Mouse (Mus musculus) CD4-positive helper T cell, adult 2 months (primary cell): ENCODE results near the gene Proz.

Experiments used
- DNase-seq: peaks from one replicate; pipeline ENCODE4 v3.0.0-alpha.2; 2012; ENCODE audit warnings: low read depth, missing footprints, low spot score

Gene Proz

GRCm38 (mm10) chr8:13105908-13106551 lies 45.3 kb downstream of the Proz start:
- DNase-seq: no peak

GRCm38 (mm10) chr8:13107990-13108638 lies 47.4 kb downstream of the Proz start:
- no peak for DNase-seq

- DNase-seq: no peak
Observed at GRCm38 (mm10) chr8:13108967-13109366, 48.3 kb downstream of the Proz start.

GRCm38 (mm10) chr8:13109416-13109960 lies 48.8 kb downstream of the Proz start:
- no peak for DNase-seq

GRCm38 (mm10) chr8:13111917-13112316 lies 51.2 kb downstream of the Proz start:
- DNase-seq: no peak

DNA sequence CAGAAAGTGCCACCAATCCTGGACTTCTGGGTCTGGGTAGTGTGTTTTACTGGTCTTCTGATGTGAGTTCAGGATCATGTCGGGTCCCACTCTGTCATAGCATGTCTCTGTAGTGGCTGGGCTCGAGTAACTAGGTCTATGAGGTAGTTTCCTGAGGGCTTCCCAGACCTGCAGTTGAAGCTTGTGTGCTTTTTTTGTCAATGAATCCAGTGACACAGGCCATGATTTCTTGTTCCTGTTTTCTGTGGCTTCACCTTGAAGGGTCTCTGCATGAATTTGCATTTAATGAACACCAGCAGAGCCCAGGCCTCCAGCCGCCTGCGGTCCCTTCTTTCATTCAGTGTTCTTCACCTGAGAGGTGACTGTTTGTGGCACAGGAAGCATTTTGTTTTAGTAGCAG lies 52.5 kb downstream of the Proz start:
- DNase-seq: no peak

DNA sequence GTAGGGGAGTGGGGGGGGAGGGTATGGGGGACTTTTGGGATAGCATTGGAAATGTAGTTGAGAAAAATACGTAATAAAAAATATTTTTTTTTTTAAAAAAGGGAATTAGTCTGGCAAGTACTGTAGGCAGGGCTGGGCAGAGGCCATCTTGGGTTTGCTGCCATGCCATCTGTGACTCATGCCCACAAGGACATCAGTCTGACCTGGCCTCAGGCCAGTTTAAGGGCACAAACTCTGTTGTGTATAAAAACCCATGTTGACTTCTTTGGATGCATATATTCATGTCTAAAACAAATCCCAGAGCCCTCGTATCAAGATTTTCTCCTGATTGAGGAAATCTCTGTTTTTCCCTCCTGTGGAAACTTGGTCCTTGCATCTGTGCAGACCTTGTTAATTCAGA lies 56.4 kb downstream of the Proz start:
- DNase-seq: no peak

GRCm38 (mm10) chr8:13118516-13118915 lies 57.8 kb downstream of the Proz start:
- DNase-seq: no peak

GRCm38 (mm10) chr8:13120882-13121665 lies 60.4 kb downstream of the Proz start:
- no peak for DNase-seq

GRCm38 (mm10) chr8:13122887-13123421 lies 62.2 kb downstream of the Proz start:
- DNase-seq: no peak

DNA sequence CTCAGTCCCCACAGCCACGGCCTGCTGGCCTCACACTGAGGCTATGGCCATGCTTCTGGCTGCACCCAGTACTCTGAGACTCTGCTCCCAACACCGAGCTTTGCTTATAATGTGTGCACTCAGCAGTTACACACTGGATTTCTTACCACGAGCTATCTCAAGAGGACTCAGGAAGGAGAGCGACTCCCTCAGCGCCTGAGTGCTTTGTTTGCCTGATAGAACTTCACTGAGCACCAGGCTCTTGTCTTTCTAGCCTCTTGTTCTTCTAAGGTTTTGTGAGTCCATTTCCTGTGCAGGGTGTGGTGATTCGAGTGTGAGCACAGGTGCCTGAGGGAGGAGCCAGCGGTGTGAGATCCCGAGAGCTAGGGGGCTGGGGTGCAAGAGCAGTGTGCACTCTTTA lies 64.2 kb downstream of the Proz start:
- no peak for DNase-seq
